In the genomic region with DNA sequence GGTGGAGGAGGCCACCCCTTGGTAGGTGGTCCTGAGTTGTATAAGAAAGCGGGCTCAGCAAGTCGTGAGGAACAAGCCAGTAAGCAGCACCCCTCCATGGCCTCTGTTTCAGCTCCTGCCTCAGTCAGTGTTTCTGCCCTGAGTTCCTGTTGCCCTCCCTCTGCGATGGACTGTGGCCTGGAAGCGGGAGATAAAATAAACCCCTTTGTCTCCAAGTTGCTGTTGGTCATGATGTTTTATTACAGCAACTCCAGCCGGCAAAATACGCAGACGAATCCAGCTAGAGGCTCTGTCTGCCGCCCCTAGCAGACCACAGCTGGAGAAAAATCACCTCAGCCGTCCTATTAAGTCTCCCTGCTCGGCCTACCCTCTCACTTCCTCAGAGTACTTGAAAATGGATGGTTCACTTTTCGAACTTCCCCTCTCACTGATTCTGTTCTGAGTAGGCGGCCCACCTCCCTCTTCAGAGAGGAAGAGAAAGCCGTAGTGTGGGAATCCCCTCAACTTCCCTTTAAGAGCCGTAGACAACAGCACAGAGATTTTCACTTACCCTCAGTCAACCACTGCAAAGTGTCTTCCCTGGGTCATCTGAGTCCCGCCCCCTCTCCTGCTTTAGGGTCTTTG, we compare ENCODE assay signal across 8 mouse cellular contexts. TPM values are rescaled to one million over a fixed set of nuclear protein-coding genes. Genes with fewer than 3 reads are reported as not detected.
DNase-seq lines count a peak whose midpoint lies in the region; ATAC-seq and TF ChIP-seq lines count a peak whose summit lies in the region.
"Had no signal": no experiment of that assay in that cellular context is flagged by ENCODE, and none has a peak within 500 bp of the region (broad histone marks: within the 10 kb centered on the region; RNA-seq: fewer than 3 reads in every experiment).

No protein-coding gene starts in this region.

- no peaks in the 10 kb centered on the region for H3K36me3 ChIP-seq in embryonic facial prominence, embryonic 11.5 days (replicated peaks; ENCODE audit: control insufficient read depth, insufficient read depth, low read depth, low read length)
- H3K36me3 ChIP-seq in liver, postnatal 0 days (replicated peaks; ENCODE audit: insufficient read depth, low read length), result no peaks in the 10 kb centered on the region
- no peaks in the 10 kb centered on the region for H3K36me3 ChIP-seq in stomach, postnatal 0 days (ENCODE audit: control insufficient read depth, insufficient read depth, low read length)

- H3K4me3 ChIP-seq in lung, adult 2 months (replicated peaks; ENCODE audit: extremely low read depth, low read depth, low read length), result no peak overlapping the region
- H3K4me3 ChIP-seq in embryonic facial prominence, embryonic 11.5 days (ENCODE audit: low read depth, low read length), result no peak overlapping the region
- no peak overlapping the region for H3K4me3 ChIP-seq in liver, postnatal 0 days (ENCODE audit: low read depth, low read length)
- no peak overlapping the region for H3K4me3 ChIP-seq in stomach, postnatal 0 days (ENCODE audit: low read depth, low read length)

- H3K27me3 ChIP-seq in embryonic facial prominence, embryonic 11.5 days (ENCODE audit: control insufficient read depth, insufficient read depth, low read length), result no peaks in the 10 kb centered on the region
- no peaks in the 10 kb centered on the region for H3K27me3 ChIP-seq in liver, postnatal 0 days (ENCODE audit: insufficient read depth, low read length)
- no peaks in the 10 kb centered on the region for H3K27me3 ChIP-seq in stomach, postnatal 0 days (ENCODE audit: control insufficient read depth, insufficient read depth, low read length)

- ATAC-seq in embryonic facial prominence, embryonic 11.5 days (replicated peaks; ENCODE audit: insufficient number of reproducible peaks, low FRiP score, low TSS enrichment, low read depth), result no peak
- peak; percentile 71 for ATAC-seq in liver, postnatal 0 days
- ATAC-seq in stomach, postnatal 0 days (ENCODE audit: low FRiP score, low TSS enrichment), result no peak

- no peak for TF ChIP-seq EP300 in liver, postnatal 0 days (IDR thresholded peaks at IDR 0.05; ENCODE audit: low read depth)
- TF ChIP-seq EP300 in stomach, postnatal 0 days (optimal IDR thresholded peaks at IDR 0.05), result no peak

- H3K27ac ChIP-seq in embryonic facial prominence, embryonic 11.5 days (replicated peaks; ENCODE audit: low read depth, low read length), result no peak overlapping the region
- peak overlapping the region; percentile 79 for H3K27ac ChIP-seq in liver, postnatal 0 days (ENCODE audit: low read depth)
- H3K27ac ChIP-seq in stomach, postnatal 0 days (replicated peaks), result 0 out of 2 replicates have a peak overlapping the region, but pooled peaks have one; percentile 2
- H3K27ac ChIP-seq: hindbrain, embryonic 14.5 days had no signal

- no peak for TF ChIP-seq POLR2A in lung, adult 2 months (IDR thresholded peaks at IDR 0.05; ENCODE audit: borderline replicate concordance, extremely low read depth, low read depth, low read length)

- no peak overlapping the region for H3K9ac ChIP-seq in embryonic facial prominence, embryonic 11.5 days (replicated peaks; ENCODE audit: low read length)
- no peak overlapping the region for H3K9ac ChIP-seq in liver, postnatal 0 days (replicated peaks)
- no peak overlapping the region for H3K9ac ChIP-seq in stomach, postnatal 0 days (ENCODE audit: low read length)
- H3K9ac ChIP-seq: hindbrain, embryonic 14.5 days had no signal

- peak; percentile 28 to 44 for DNase-seq in lung, adult 18-20 months
- no peak for DNase-seq in lung, adult 2 months
- DNase-seq in embryonic facial prominence, embryonic 11.5 days (ENCODE audit: low spot score), result peak; percentile 3
- DNase-seq in liver, postnatal 0 days, result peak; percentile 29
- no peak for DNase-seq in stomach, postnatal 0 days (ENCODE audit: low spot score)
- DNase-seq in right cerebral cortex, postnatal 4 days, result no peak
- DNase-seq in frontal cortex, postnatal 36 days (ENCODE audit: low spot score in 2 of 2), result no peak

- 44% methylated on average over 15 of the region's 15 CpGs for WGBS in lung, adult 2 months
- WGBS in embryonic facial prominence, embryonic 11.5 days, result 63% methylated on average over 15 of the region's 15 CpGs
- 32% methylated on average over 14 of the region's 15 CpGs for WGBS in liver, postnatal 0 days (ENCODE audit: insufficient replicate concordance)
- WGBS in stomach, postnatal 0 days, result 56% methylated on average over 15 of the region's 15 CpGs

- no peaks in the 10 kb centered on the region for H3K4me1 ChIP-seq in lung, adult 2 months (ENCODE audit: control insufficient read depth, insufficient read depth, low read length)
- H3K4me1 ChIP-seq in embryonic facial prominence, embryonic 11.5 days (ENCODE audit: control insufficient read depth, insufficient read depth, low read length), result no peaks in the 10 kb centered on the region
- H3K4me1 ChIP-seq in liver, postnatal 0 days (ENCODE audit: insufficient read depth), result peaks cover 8% of the 10 kb centered on the region
- no peaks in the 10 kb centered on the region for H3K4me1 ChIP-seq in stomach, postnatal 0 days (replicated peaks; ENCODE audit: control insufficient read depth, insufficient read depth)

- H3K9me3 ChIP-seq in embryonic facial prominence, embryonic 11.5 days (replicated peaks; ENCODE audit: control insufficient read depth, low read length), result no peaks in the 10 kb centered on the region; the same call in 1 of the 2 replicates
- H3K9me3 ChIP-seq in liver, postnatal 0 days (ENCODE audit: low read length), result no peaks in the 10 kb centered on the region
- no peaks in the 10 kb centered on the region for H3K9me3 ChIP-seq in stomach, postnatal 0 days (ENCODE audit: control insufficient read depth, low read length)

- no peak for TF ChIP-seq CTCF in lung, adult 2 months (IDR thresholded peaks at IDR 0.05; ENCODE audit: insufficient read depth, low read length)
- TF ChIP-seq CTCF in liver, postnatal 0 days (IDR thresholded peaks at IDR 0.05; ENCODE audit: low read depth), result no peak
- no peak for TF ChIP-seq CTCF in stomach, postnatal 0 days (IDR thresholded peaks at IDR 0.05; ENCODE audit: low read depth)

- H3K4me2 ChIP-seq in embryonic facial prominence, embryonic 11.5 days (ENCODE audit: low read depth, low read length), result no peak overlapping the region
- H3K4me2 ChIP-seq in liver, postnatal 0 days (ENCODE audit: low read depth, low read length), result no peak overlapping the region
- H3K4me2 ChIP-seq in stomach, postnatal 0 days (replicated peaks; ENCODE audit: low read depth), result no peak overlapping the region
- H3K4me2 ChIP-seq: hindbrain, embryonic 14.5 days had no signal

RNA-seq across cellular contexts. Expression of a gene that starts 28.2 kb away (rescaled TPM):
- 24.8 and 25.8 TPM in 2 replicates for polyA plus RNA-seq in lung, adult 2 months (2012; rRNA removed)
- polyA plus RNA-seq in embryonic facial prominence, embryonic 11.5 days (2014; fragmentation: Nextera tagmentation; extraction: Ambion mirVana), result 1.9 and 2.5 TPM in 2 replicates
- 30.7 and 31.3 TPM in 2 replicates for polyA plus RNA-seq in liver, postnatal 0 days (2015; fragmentation: Nextera tagmentation; extraction: Ambion mirVana)
- polyA plus RNA-seq in stomach, postnatal 0 days (2015; fragmentation: Nextera tagmentation; extraction: Ambion mirVana), result 37.8 and 39.6 TPM in 2 replicates

Comparison
In these comparisons a context has a peak if more than half of its experiments do, and no peak if none do; other contexts are left out.
1. DNase-seq: peak in lung, adult 18-20 months (2 of 2), embryonic facial prominence, embryonic 11.5 days (single experiment) and liver, postnatal 0 days (single experiment); none in lung, adult 2 months (single experiment), stomach, postnatal 0 days (single experiment), right cerebral cortex, postnatal 4 days (single experiment) and frontal cortex, postnatal 36 days (0 of 2).